Mouse (Mus musculus): ENCODE measurements around the gene Adat1. TPM values are rescaled to one million over a fixed set of nuclear protein-coding genes. Genes with fewer than 3 reads are reported as not detected.
A peak's percentile ranks its signal among the peaks of the same experiment; 100 is the strongest.
"Not testable (repeated sequence)": the region's sequence is repeated elsewhere in the genome, so short reads cannot be mapped to it uniquely, and the experiment has no call there.

Adat1 gene
- polyA plus RNA-seq, 1 experiment from 2014 or later = 8.5 TPM

DNA sequence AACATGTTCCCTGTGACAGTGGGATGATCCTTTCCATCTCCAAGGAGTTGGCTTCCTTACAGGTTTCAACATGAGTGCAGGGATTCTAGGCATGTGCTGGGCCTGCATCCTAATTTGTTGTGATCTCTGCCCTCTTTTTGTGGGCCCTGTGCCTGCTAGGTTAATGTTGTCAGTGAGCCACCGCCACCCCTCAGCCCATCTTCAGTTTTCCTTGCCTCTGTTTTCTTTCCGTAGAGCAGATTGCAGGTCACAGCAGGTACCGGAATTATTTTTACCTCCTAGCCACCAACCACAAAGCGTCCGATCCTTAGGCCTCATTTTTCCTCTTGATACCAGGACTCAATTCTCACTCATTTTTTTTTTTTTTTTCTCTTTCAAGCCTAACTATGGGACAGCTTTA, 40.2 kb downstream of the Adat1 start:
- no peak for ATAC-seq (ENCODE audit: low FRiP score)
- Histone ChIP-seq H3K4me3 (replicated peaks) (no peak overlapping the region), H3K9me3 (replicated peaks) (no peaks in the 10 kb centered on the region), H3K4me2 (no peak overlapping the region), H3K9ac (replicated peaks) (no peak overlapping the region), H3K27ac (replicated peaks) (no peak overlapping the region), H3K36me3 (peaks cover 65% of the 10 kb centered on the region), H3K27me3 (replicated peaks) (no peaks in the 10 kb centered on the region), H3K4me1 (no peaks in the 10 kb centered on the region)
- 93% methylated on average over 5 of the region's 5 CpGs for WGBS

DNA sequence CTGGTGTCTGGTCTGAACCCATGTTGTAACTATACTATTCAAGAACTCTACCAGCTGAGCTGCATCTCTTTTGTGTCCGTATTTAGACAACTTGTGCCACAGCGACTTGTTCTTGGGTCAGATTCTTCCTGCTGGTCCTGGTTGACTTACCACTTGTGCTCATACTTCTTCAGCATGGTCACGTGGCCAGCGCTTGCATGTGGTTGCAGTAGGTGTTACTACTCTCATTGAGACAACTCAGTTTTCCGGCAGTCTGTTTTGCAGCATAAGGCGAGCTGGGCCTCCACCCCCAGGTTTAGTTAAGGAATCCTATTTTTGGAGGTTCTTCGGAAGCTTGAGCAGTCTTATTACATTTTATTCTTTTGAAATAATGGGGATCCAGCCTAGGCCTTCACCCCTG, 40.8 kb downstream of the Adat1 start:
- H3K36me3 ChIP-seq = peaks cover 65% of the 10 kb centered on the region
- no peaks in the 10 kb centered on the region for H3K4me1 ChIP-seq
- no peak overlapping the region for H3K27ac ChIP-seq (replicated peaks)
- H3K9me3 ChIP-seq (replicated peaks) = no peaks in the 10 kb centered on the region
- no peak overlapping the region for H3K4me3 ChIP-seq (replicated peaks)
- 95% methylated on average over 7 of the region's 7 CpGs for WGBS
- H3K27me3 ChIP-seq (replicated peaks) = no peaks in the 10 kb centered on the region
- no peak overlapping the region for H3K4me2 ChIP-seq
- no peak for ATAC-seq (ENCODE audit: low FRiP score)
- no peak overlapping the region for H3K9ac ChIP-seq (replicated peaks)

- no peak overlapping the region for H3K4me2 ChIP-seq
- ATAC-seq (ENCODE audit: low FRiP score) = no peak
- H3K4me3 ChIP-seq (replicated peaks) = no peak overlapping the region
- H3K4me1 ChIP-seq = no peaks in the 10 kb centered on the region
- H3K36me3 ChIP-seq = peaks cover 68% of the 10 kb centered on the region
- 93% methylated on average over 3 of the region's 3 CpGs for WGBS
- H3K9ac ChIP-seq (replicated peaks) = no peak overlapping the region
- no peaks in the 10 kb centered on the region for H3K9me3 ChIP-seq (replicated peaks)
- no peaks in the 10 kb centered on the region for H3K27me3 ChIP-seq (replicated peaks)
- H3K27ac ChIP-seq (replicated peaks) = no peak overlapping the region
Observed at GRCm38 (mm10) chr8:111950846-111951245, 41.3 kb downstream of the Adat1 start.

- Histone ChIP-seq H3K27ac (replicated peaks) (no peak overlapping the region), H3K4me2 (no peak overlapping the region), H3K36me3 (peaks cover 71% of the 10 kb centered on the region), H3K27me3 (replicated peaks) (no peaks in the 10 kb centered on the region), H3K4me3 (replicated peaks) (no peak overlapping the region), H3K9ac (replicated peaks) (no peak overlapping the region), H3K4me1 (no peaks in the 10 kb centered on the region), H3K9me3 (replicated peaks) (no peaks in the 10 kb centered on the region)
- ATAC-seq (ENCODE audit: low FRiP score) = no peak
- 93% methylated on average over 8 of the region's 8 CpGs for WGBS
Observed at GRCm38 (mm10) chr8:111947954-111948353, 44.1 kb downstream of the Adat1 start.

DNA sequence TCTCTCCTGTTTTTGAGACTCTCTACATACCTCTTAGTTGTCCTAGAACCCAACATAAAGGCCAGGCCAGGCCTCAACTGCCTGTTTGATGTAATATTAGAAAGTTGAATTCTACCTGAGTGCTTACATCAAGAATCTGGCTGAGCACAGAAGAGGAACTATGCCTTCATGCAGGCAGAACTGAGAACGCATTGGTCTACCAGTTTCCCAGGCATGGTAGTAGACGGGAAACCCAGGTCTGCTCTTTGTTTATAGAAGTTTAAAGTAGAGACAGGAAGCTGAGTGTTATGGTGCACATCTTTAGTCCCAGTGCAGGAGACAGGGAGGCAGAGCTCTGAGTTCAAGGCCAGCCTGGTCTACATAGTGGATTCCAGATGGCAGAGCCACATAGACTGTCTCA, 45.0 kb downstream of the Adat1 start:
- Histone ChIP-seq H3K27ac (replicated peaks) (no peak overlapping the region), H3K9ac (replicated peaks) (no peak overlapping the region), H3K27me3 (replicated peaks) (no peaks in the 10 kb centered on the region), H3K4me3 (replicated peaks) (no peak overlapping the region), H3K9me3 (replicated peaks) (no peaks in the 10 kb centered on the region), H3K4me1 (peaks cover 1% of the 10 kb centered on the region), H3K4me2 (no peak overlapping the region), H3K36me3 (peaks cover 68% of the 10 kb centered on the region)
- 96% methylated on average over 2 of the region's 2 CpGs for WGBS
- ATAC-seq (ENCODE audit: low FRiP score) = no peak

DNA sequence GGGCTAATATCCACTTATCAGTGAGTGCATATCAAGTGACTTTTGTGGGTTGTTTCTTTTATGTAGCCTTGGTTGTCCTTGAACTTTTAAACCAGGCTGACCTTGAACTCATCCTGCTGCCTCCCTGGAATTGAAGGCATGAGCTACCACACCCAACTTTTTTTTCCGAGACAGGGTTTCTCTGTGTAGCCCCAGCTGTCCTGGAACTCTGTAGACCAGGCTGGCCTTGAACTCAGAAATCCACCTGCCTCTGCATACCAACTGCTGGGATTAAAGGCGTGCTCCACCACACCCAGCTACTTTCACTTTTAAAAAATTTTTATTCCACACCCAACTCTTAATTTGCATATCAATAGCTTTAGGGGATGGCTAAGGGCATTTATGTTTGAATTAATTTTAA, 48.6 kb downstream of the Adat1 start:
- 85% methylated on average over 2 of the region's 2 CpGs for WGBS
- Histone ChIP-seq H3K36me3 (peaks cover 50% of the 10 kb centered on the region), H3K27me3 (replicated peaks) (no peaks in the 10 kb centered on the region), H3K4me1 (peaks cover 21% of the 10 kb centered on the region), H3K27ac (replicated peaks) (no peak overlapping the region), H3K9me3 (replicated peaks) (no peaks in the 10 kb centered on the region), H3K4me3 (replicated peaks) (no peak overlapping the region), H3K9ac (replicated peaks) (no peak overlapping the region), H3K4me2 (no peak overlapping the region)
- no peak for ATAC-seq (ENCODE audit: low FRiP score)

GRCm38 (mm10) chr8:111941101-111941454, 51.0 kb downstream of the Adat1 start:
- Histone ChIP-seq H3K9ac (replicated peaks) (peak overlapping the region; percentile 88), H3K4me1 (peaks cover 21% of the 10 kb centered on the region), H3K4me2 (peak overlapping the region; percentile 72), H3K27me3 (replicated peaks) (no peaks in the 10 kb centered on the region), H3K4me3 (replicated peaks) (peak overlapping the region; percentile 80), H3K36me3 (peaks cover 30% of the 10 kb centered on the region), H3K27ac (replicated peaks) (peak overlapping the region; percentile 78), H3K9me3 (replicated peaks) (no peaks in the 10 kb centered on the region)
- ATAC-seq (ENCODE audit: low FRiP score) = peak; percentile 34; the same call in 1 of the 2 replicates
- WGBS = under 1% methylated on average over 23 of the region's 23 CpGs

DNA sequence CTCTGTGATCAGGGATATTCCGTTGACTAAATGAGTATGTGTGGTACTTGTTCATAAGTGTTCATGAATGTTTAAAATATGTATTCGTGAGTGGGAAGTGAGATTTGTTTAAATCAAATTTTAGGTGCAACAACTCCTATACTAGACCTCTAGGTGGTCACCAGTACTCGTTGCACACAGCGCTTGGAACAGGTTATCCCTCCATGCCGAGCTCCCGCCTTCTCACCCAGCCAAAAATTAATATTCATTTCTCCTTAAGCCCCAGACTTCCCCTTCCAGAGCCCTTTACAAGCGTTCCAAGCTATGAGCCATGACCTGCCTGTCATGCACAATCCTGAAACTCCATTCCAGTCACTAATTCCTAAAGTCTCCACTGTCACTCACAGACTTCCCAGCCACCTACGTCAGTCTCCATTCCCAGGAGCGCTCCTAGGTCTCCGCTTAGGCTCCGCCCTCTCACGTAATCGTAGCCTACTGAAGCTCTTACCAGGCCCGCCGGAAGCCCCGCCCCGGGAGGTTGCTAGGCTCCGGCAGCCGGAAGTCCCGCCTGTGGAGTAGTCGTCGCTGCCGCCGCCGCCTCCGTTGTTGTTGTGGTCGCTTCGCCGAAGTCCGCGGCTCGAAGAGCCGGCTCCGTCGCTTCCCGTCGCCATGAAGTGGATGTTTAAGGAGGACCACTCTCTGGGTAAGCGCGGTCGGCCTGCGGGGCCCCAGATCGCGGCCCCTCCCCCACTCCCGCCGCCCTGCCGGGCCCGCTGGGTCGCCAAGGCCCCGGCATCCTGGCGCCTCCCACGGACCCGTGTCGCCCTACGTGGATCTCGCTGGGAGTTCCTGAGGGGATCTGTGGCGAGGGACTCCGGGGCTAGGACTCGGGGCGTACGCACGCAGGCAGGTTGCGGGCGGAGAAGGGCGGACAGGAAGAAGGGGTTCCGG, 51.7 kb downstream of the Adat1 start, which contains the start of gene Gabarapl2:
Gene Gabarapl2 (plus strand): TSS at position 533 of the 930 bp plus-strand sequence.
- peak within 1 kb of the TSS; percentile 72 for H3K4me2 ChIP-seq
- under 1% methylated on average over 64 of the region's 65 CpGs for WGBS
- H3K9ac ChIP-seq (replicated peaks) = peak within 1 kb of the TSS; percentile 88
- H3K4me1 ChIP-seq = peaks cover 21% of the 10 kb centered on the region
- H3K9me3 ChIP-seq (replicated peaks) = no peaks in the 10 kb centered on the region
- H3K4me3 ChIP-seq (replicated peaks) = peak within 1 kb of the TSS; percentile 80
- H3K27me3 ChIP-seq (replicated peaks) = no peaks in the 10 kb centered on the region
- ATAC-seq (ENCODE audit: low FRiP score) = peak; percentile 98
- peaks cover 24% of the 10 kb centered on the region for H3K36me3 ChIP-seq
- H3K27ac ChIP-seq (replicated peaks) = peak within 1 kb of the TSS; percentile 82

DNA sequence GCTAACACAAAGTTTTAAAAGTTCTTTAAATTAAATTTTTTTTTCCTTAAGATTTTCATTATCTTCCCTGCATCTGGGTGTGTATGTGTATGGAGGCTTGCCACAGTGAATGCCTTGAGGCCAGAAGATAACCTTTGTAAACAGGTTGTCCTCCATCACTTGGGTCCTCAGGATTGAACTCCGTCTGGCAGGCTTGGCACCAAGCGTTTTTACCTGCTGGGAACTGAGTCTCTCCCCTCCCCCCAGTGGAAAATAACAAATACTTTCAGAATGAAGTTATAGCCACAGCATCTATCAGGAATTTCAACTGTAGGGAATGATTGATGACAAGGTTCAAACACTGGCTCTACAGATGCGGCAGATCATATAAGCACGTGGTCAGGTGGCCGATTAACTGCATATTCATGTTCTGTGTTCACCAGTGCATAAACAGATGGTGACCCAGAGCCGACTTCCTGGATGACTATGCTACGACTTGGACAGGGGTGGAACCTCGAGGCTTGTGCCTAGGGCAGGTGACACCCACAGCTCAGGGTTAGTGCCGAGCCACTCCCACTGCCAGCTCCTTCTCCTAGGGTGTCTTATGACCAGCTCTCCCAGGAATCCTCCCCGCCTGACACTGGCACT, 52.5 kb downstream of the Adat1 start:
- Histone ChIP-seq H3K4me3 (replicated peaks) (peak overlapping the region; percentile 80), H3K27ac (replicated peaks) (peak overlapping the region; percentile 82), H3K9me3 (replicated peaks) (no peaks in the 10 kb centered on the region), H3K9ac (replicated peaks) (peak overlapping the region; percentile 51), H3K4me2 (peak overlapping the region; percentile 72), H3K27me3 (replicated peaks) (no peaks in the 10 kb centered on the region), H3K36me3 (peaks cover 16% of the 10 kb centered on the region), H3K4me1 (peaks cover 21% of the 10 kb centered on the region)
- peak; percentile 59 for ATAC-seq (ENCODE audit: low FRiP score)
- WGBS = 8% methylated on average over 10 of the region's 10 CpGs

DNA sequence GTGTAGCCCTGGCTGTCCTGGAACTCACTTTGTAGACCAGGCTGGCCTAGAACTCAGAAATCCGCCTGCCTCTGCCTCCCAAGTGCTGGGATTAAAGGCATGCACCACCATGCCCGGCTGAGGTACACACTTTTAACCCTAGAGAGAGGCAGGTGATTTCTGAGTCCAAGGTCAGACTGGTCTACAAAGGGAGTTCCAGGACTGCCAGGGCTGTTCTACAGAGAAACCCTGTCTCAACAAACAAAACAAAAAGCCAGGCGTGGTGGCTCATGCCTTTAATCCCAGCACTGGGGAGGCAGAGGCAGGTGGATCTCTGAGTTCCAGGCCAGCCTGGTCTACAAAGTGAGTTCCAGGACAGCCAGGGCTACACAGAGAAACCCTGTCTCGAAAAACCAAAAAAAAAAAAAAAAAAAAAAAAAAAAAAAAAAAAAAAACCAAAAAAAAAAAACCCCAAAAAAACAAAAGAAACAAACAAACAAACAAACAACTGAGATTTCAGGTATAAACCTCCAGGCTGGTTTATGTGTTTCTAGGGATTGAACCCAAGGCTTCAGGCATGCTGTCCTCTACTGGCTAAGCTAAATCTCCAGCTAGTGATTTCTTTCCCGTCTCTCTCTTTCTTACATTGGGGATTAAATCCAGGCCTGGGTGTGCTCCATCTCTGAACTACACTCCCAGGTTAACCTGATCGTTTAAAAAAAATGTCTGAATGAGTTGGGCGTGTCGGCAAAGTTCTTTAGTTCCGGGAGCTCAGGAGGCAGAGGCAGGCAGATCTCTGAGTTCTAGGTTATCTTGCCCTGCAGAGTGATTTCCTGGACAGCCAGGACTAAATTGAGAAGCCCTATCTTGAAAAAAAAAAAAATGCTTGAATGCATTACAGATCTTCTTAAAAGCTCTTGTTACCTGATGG, 53.8 kb downstream of the Adat1 start:
- ATAC-seq (ENCODE audit: low FRiP score); H3K27ac ChIP-seq (replicated peaks); H3K9ac ChIP-seq (replicated peaks); H3K36me3 ChIP-seq; H3K4me3 ChIP-seq (replicated peaks); H3K9me3 ChIP-seq (replicated peaks); H3K4me2 ChIP-seq; H3K27me3 ChIP-seq (replicated peaks): not testable (repeated sequence)
- peaks cover 24% of the 10 kb centered on the region for H3K4me1 ChIP-seq
- 90% methylated on average over 9 of the region's 9 CpGs for WGBS

DNA sequence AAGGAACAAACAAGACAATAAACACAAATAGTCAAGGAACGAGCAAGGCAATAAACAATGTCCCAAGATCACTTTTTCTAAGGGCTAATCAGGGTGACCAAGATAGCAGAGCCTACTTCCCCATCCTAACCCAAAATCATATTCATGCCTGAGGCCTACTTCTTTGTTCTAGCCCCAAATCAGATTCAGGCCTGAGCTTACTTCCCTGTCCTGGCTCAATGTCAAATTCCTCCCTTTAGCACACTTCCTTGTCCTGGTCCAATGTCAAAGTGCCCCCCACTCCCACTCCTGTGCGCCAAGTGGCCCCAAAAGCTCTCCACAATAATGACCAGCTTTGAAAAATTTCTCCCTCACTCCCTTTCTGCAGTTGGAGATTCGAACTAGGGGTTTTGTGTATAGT, 54.9 kb downstream of the Adat1 start:
- 70% methylated on average over 3 of the region's 3 CpGs for WGBS
- peaks cover 35% of the 10 kb centered on the region for H3K4me1 ChIP-seq
- no peak for ATAC-seq (ENCODE audit: low FRiP score)
- no peak overlapping the region for H3K27ac ChIP-seq (replicated peaks)
- no peaks in the 10 kb centered on the region for H3K9me3 ChIP-seq (replicated peaks)
- no peak overlapping the region for H3K4me3 ChIP-seq (replicated peaks)
- no peaks in the 10 kb centered on the region; the same call in 1 of the 2 replicates for H3K36me3 ChIP-seq
- no peak overlapping the region for H3K4me2 ChIP-seq
- H3K9ac ChIP-seq (replicated peaks) = no peak overlapping the region
- no peaks in the 10 kb centered on the region for H3K27me3 ChIP-seq (replicated peaks)
